Mouse (Mus musculus): ENCODE data around the gene Slc7a15.

The Slc7a15 gene

DNA sequence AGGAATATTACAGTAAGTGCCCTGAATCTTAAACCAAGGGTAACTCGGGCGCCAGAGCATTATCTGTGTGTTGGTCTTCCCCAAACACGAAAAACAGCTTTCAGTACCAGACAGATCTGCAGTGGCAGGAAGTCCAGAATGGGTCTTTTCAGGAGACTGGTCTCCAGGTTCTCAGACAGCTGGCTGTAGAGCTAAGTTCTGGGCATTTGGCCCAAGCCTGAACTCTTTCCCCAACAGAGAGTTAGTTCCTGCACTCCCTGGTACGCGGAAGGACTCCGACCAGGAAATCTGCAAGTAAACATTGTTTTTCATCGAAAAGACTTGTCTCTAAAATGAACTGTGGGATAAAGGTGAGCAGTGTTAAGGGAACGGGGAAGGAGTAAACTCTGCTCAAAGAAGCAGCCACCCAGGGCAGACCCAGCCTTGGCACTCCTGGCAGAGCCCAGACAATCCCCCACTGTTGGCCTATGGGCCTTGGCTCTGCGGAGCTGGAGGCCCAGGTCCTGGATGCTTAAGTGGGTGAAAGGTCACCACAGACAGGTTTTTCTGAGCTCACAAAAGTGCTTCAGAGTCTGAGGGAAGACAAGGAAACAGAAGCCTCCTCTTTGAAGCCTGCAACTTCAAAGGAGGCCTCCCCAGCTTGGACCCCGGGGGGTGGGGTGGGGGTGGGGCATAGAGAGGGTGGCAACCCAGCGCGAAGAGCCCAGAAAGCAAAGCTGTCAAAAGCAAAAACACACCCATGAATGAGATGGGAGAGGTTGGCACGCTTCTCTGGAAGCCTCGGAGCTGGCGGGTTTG is 102.8 kb downstream of the Slc7a15 start:
- in situ Hi-C loops (cut with MboI; ENCODE audit: unreplicated experiment in 2 of 2) = no loop called here

DNA sequence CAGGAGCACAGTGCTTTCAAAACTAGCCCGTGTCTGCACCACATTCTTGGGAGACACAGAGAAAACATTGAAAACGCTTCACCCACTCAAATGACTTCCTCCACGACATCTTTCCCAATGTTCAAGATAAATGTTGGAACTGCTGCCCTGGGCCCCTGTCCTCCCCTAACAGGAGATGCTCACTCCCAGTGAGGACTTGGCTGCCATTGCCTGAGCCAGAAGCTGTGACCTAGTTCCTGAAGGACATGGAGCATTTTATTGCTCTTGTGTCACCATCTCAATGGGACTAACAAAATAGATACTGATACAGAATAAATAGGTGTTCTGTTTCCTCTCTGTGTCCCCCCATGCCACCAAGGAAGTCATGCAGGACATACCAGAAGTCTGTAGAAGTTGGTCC is 104.2 kb downstream of the Slc7a15 start:
- in situ Hi-C loops (cut with MboI; ENCODE audit: unreplicated experiment in 2 of 2) = no loop called here

DNA sequence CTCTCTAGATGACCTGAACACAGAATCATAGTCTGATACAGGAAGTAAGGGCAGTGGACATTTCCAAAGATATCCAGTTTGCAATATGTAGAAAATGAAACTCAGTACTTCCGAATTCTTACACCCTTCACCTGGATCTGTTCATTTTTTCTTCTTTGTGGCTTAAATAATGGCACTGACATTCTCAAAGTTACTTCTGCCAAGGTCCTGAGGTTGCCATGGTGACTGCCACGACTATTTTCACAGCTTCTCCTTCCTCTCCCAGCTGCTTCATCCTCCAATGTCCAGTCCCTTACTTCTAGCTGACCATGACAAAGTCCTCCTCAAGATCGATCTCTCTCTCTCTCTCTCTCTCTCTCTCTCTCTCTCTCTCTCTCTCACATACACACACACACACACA is 105.5 kb downstream of the Slc7a15 start:
- in situ Hi-C loops (cut with MboI; ENCODE audit: unreplicated experiment in 2 of 2) = no loop called here

DNA sequence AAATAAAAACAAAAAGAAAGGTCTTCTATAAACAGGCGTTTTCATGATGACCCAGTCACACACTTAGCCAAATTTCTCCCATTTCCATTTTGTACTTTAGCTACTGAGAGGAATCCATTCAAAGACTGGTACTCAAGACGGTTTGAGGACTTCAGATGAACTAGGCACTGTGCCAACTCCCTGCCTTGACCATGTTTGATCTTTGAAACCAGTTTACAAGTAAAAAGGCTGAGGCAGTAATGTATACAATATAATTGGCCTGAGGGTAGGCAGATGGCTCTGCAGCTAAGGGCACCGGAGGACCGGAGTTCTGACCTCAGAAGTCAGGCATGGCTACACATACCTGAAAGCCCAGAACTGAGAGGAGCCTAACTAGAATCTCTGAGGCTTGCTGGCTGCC is 109.8 kb downstream of the Slc7a15 start:
- in situ Hi-C loops (cut with MboI; ENCODE audit: unreplicated experiment in 2 of 2) = no loop called here

DNA sequence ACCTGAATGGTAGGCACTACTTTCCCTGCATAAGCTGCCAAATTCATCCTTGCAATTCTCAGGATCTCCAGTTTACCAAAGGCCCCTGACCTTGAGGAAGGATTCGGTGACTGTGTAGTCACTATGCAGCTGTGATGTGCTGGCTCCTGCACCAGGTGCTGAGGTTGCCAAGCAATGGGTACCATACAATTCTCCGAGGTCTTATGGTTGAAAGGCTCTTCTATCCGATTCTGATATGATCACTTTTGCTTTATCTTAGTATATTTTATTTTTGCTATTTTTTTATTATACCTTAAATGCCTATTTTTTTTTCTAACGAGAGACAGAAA is 110.2 kb downstream of the Slc7a15 start:
- in situ Hi-C loops (cut with MboI; ENCODE audit: unreplicated experiment in 2 of 2) = no loop called here

DNA sequence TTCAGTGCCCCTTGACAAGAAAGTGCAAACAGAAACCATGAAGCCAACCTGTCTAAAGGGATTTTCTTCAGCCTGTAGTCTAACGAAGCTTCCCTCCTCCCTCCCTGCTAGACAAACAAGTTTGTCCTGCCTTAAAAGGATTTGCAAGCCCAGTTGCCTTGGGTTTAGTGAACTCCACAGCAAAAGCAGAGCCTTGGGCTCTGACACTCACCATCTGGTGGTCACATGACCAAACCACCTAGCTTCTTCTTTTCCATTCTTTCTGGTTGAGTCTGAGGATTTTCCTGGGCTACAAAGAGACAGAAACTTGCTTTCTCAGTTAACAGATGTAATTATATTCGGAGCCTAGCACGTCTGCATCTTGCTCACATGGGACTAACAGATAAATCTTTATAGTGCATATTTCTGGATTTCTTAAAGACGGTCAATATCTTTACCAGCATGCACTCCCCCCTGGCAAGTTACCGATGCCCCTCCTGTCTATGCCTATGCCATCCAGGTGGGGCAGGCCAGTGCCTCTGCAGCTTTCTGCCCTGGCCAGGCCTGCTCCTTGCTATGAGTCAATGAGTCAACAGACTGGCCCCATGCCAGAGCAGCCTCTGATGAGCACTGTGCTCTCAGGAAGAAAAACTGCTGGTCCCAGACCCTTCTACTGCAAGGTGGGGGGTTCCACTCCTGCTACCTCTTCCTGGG is 110.8 kb downstream of the Slc7a15 start:
- in situ Hi-C loops (cut with MboI; ENCODE audit: unreplicated experiment in 2 of 2) = no loop called here

DNA sequence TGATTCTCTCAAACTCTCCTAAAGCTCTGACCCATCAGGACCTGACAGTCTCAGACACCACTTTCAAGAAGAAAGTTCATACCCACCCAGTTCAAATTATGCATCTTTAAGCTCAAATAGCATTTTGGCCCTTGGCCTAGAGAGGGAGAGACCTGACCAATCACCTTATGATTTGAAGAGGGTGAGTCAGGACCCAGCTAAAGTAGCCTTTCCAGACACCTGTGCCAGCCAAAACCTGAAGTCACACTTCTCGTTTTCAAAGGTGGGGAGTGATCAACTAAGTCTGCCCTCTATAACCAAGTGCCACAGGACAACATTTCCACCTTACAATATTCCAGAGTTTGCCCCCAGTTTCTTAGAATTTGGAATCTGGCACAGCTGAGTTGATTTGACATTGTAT is 111.6 kb downstream of the Slc7a15 start:
- in situ Hi-C loops (cut with MboI; ENCODE audit: unreplicated experiment in 2 of 2) = no loop called here

DNA sequence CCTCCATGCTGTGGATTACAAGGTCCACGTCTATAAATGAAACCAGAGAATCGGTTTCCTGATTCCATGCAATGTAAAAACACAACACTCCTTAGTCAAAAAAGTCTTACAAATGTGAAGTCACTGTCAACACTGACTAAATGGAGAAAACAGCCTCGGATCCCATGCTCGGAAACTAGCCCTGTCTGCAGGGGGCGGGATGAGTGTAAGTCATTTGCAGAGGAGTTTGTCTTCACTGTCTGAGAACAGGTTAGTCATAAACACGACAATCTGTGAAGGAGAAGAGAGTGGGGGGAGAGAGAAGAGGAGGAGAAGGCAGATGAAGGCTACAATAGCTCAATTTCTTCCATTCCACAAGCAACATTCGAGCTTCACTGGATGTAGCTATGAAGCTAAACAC is 113.6 kb downstream of the Slc7a15 start:
- in situ Hi-C loops (cut with MboI; ENCODE audit: unreplicated experiment in 2 of 2) = no loop called here

DNA sequence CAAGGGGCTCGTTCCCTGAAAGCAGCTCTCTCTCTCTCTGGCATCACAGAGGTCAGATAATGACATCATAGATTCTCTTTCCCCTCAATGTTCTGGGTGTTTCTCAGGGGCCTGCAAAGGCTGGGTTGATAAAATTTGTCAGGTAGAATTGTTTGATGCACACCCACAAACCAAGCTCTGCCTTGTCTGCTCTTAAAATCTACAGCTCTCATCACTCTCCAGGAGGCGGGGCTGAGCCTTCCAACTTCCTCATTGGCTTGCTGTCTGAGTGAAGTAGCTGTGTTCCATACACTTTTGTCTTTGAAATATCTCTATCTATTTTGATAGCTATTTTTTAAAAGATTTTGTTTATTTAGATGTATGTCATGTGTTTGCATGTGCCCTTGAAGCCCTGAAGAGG is 116.7 kb downstream of the Slc7a15 start:
- in situ Hi-C loops (cut with MboI; ENCODE audit: unreplicated experiment in 2 of 2) = no loop called here
